Mouse (Mus musculus): ENCODE measurements around the gene Ttc28. TPM values are rescaled to one million over a fixed set of nuclear protein-coding genes. Genes with fewer than 3 reads are reported as not detected.

The Ttc28 gene
- polyA plus RNA-seq, 1 experiment from 2014 or later = 21.3 TPM

DNA sequence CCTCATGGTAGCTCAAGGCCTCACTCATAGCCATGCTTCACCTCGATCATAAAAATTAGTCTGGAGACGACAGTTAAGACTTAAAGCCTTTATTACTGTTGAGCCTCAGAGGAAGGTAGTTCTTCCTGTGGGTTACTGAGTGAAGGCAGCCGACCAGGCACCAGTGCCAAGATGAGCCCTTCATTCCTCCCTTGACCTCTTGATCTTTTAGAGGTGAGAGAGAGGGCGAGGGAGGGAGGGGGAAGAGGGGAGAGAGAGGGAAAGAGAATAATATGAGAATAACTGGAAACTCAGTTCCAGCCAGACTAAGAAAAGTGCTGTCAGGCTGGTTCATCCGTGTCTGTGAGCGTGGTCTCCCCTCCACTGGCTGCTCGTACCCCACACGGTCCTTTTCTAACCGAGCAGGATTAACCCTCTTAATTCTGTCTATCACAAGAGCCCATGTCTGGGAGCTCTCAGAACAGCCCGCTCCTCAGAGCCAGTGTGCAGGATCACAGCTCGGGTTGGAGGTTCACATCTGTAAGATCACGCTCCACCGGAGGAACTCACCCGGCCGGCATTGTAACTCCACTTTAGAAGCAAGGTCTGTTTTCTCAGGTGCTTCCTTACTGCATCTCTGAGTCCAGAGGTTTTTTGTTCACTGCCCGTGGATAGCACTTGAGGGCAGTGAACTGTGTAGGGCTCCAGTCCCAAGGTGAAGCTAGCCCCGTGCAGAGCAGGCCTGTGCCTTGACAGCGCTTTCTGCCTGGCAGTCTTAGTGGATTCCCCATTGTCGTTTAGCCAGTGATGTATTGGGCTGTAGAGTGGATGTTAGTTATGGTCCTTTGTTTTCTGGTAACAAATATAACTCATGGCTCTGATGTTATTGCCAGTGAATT is 272.5 kb downstream of the Ttc28 start:
- WGBS = 45% methylated on average over 19 of the region's 19 CpGs
- peaks cover 62% of the 10 kb centered on the region for H3K4me1 ChIP-seq (replicated peaks)
- H3K4me3 ChIP-seq (replicated peaks) = no peak overlapping the region
- ATAC-seq = no peak
- H3K36me3 ChIP-seq = no peaks in the 10 kb centered on the region
- no peaks in the 10 kb centered on the region for H3K9me3 ChIP-seq
- peak overlapping the region; percentile 26; the same call in 1 of the 2 replicates for H3K27ac ChIP-seq
- no peak overlapping the region for H3K4me2 ChIP-seq (replicated peaks)
- no peak overlapping the region for H3K9ac ChIP-seq (replicated peaks)
- no peaks in the 10 kb centered on the region for H3K27me3 ChIP-seq

DNA sequence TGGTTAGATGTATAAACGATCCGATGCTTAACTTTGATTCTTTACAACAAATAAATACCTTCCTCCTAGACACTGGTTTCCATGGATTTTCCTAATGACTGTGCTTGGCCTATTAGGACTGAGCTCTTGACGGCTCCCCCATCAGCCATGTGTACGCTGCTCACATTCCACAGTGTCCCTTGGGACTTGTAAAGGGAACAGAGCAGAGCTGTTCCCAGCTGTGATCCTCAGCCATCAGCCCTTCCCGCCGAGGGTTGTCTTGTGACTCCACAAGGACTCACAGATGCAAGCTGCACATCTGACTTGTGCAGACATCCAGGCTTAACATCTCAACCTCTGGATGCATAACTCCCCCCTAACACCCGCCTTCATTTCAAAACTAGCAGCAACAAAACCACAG is 275.0 kb downstream of the Ttc28 start:
- Histone ChIP-seq H3K9ac (replicated peaks) (no peak overlapping the region; the same call in 1 of the 2 replicates), H3K9me3 (no peaks in the 10 kb centered on the region), H3K4me1 (replicated peaks) (peaks cover 83% of the 10 kb centered on the region), H3K36me3 (no peaks in the 10 kb centered on the region), H3K27me3 (no peaks in the 10 kb centered on the region), H3K4me2 (replicated peaks) (no peak overlapping the region), H3K27ac (peak overlapping the region; percentile 66), H3K4me3 (replicated peaks) (no peak overlapping the region)
- ATAC-seq = peak; percentile 77
- WGBS = 19% methylated on average over 7 of the region's 7 CpGs

GRCm38 (mm10) chr5:111155271-111155670 is 275.7 kb downstream of the Ttc28 start:
- no peaks in the 10 kb centered on the region for H3K9me3 ChIP-seq
- 85% methylated on average over 4 of the region's 4 CpGs for WGBS
- H3K9ac ChIP-seq (replicated peaks) = no peak overlapping the region
- ATAC-seq = no peak
- H3K4me2 ChIP-seq (replicated peaks) = no peak overlapping the region
- no peak overlapping the region for H3K4me3 ChIP-seq (replicated peaks)
- no peak overlapping the region for H3K27ac ChIP-seq
- no peaks in the 10 kb centered on the region for H3K27me3 ChIP-seq
- peaks cover 90% of the 10 kb centered on the region for H3K4me1 ChIP-seq (replicated peaks)
- H3K36me3 ChIP-seq = no peaks in the 10 kb centered on the region

- Histone ChIP-seq H3K27me3 (no peaks in the 10 kb centered on the region), H3K4me1 (replicated peaks) (peaks cover 97% of the 10 kb centered on the region), H3K27ac (0 out of 2 replicates have a peak overlapping the region, but pooled peaks have one; percentile 35), H3K36me3 (no peaks in the 10 kb centered on the region), H3K4me3 (replicated peaks) (no peak overlapping the region), H3K9me3 (no peaks in the 10 kb centered on the region), H3K9ac (replicated peaks) (no peak overlapping the region), H3K4me2 (replicated peaks) (no peak overlapping the region)
- ATAC-seq = no peak
- WGBS = 92% methylated on average over 12 of the region's 12 CpGs
Observed at GRCm38 (mm10) chr5:111155928-111156327, 276.3 kb downstream of the Ttc28 start.

- Histone ChIP-seq H3K9ac (replicated peaks) (no peak overlapping the region), H3K4me1 (replicated peaks) (peaks cover 98% of the 10 kb centered on the region), H3K4me2 (replicated peaks) (no peak overlapping the region), H3K27me3 (no peaks in the 10 kb centered on the region), H3K4me3 (replicated peaks) (no peak overlapping the region), H3K9me3 (no peaks in the 10 kb centered on the region), H3K27ac (no peak overlapping the region), H3K36me3 (no peaks in the 10 kb centered on the region)
- no peak for ATAC-seq
- WGBS = 90% methylated on average over 9 of the region's 9 CpGs
Observed at GRCm38 (mm10) chr5:111158266-111158665, 278.7 kb downstream of the Ttc28 start.

DNA sequence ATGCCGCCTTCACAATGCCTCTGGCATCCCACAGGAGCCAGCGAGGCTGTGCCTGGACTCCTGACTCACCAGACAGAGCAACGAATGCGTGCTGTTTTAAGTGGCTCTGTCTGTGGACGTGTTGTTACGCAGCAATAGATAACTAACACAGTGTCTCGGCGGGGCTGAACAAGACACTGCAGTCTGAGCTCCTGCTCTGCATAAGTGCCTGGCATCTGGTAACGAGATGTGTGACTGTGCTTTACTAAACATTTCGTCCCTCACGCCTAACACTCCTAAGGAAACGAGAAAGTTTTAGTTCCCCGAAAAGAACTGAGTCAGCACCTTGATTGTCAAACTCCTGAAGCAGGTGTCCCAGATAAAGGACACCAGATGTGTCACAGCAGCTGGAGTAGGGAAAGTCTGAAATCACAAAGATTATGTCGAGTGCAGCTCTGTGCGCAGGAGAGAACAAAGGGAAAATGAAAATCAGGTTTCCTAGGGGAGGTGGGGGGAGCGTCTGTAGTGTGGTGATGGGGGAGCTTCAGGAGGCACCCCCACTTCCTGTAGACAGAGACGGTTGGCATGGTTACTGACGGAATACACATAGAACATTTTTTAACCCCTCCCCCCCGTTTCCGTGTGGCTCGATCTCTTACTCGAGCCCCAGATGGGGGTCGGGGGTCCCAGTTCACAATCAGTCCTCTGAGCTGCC is 280.2 kb downstream of the Ttc28 start:
- Histone ChIP-seq H3K4me3 (replicated peaks) (no peak overlapping the region), H3K9me3 (no peaks in the 10 kb centered on the region), H3K9ac (replicated peaks) (peak overlapping the region; percentile 29), H3K4me1 (replicated peaks) (peaks cover 98% of the 10 kb centered on the region), H3K36me3 (no peaks in the 10 kb centered on the region), H3K4me2 (replicated peaks) (peak overlapping the region; percentile 27), H3K27me3 (no peaks in the 10 kb centered on the region), H3K27ac (peak overlapping the region; percentile 68)
- 23% methylated on average over 23 of the region's 23 CpGs for WGBS
- peak; percentile 31; the same call in 1 of the 2 replicates for ATAC-seq

GRCm38 (mm10) chr5:111161146-111161930 is 281.7 kb downstream of the Ttc28 start:
- ATAC-seq = no peak
- H3K4me3 ChIP-seq (replicated peaks) = no peak overlapping the region
- H3K4me2 ChIP-seq (replicated peaks) = no peak overlapping the region
- H3K27ac ChIP-seq = no peak overlapping the region; the same call in 1 of the 2 replicates
- H3K36me3 ChIP-seq = no peaks in the 10 kb centered on the region
- no peak overlapping the region for H3K9ac ChIP-seq (replicated peaks)
- no peaks in the 10 kb centered on the region for H3K9me3 ChIP-seq
- no peaks in the 10 kb centered on the region for H3K27me3 ChIP-seq
- WGBS = 85% methylated on average over 7 of the region's 7 CpGs
- H3K4me1 ChIP-seq (replicated peaks) = peaks cover 87% of the 10 kb centered on the region

GRCm38 (mm10) chr5:111162857-111163256 is 283.3 kb downstream of the Ttc28 start:
- Histone ChIP-seq H3K27me3 (no peaks in the 10 kb centered on the region), H3K27ac (peak overlapping the region; percentile 81), H3K36me3 (no peaks in the 10 kb centered on the region), H3K4me1 (replicated peaks) (peaks cover 76% of the 10 kb centered on the region), H3K9me3 (no peaks in the 10 kb centered on the region), H3K4me3 (replicated peaks) (no peak overlapping the region), H3K4me2 (replicated peaks) (0 out of 2 replicates have a peak overlapping the region, but pooled peaks have one; percentile 33), H3K9ac (replicated peaks) (0 out of 2 replicates have a peak overlapping the region, but pooled peaks have one; percentile 32)
- ATAC-seq = no peak
- WGBS = 54% methylated on average over 6 of the region's 6 CpGs

DNA sequence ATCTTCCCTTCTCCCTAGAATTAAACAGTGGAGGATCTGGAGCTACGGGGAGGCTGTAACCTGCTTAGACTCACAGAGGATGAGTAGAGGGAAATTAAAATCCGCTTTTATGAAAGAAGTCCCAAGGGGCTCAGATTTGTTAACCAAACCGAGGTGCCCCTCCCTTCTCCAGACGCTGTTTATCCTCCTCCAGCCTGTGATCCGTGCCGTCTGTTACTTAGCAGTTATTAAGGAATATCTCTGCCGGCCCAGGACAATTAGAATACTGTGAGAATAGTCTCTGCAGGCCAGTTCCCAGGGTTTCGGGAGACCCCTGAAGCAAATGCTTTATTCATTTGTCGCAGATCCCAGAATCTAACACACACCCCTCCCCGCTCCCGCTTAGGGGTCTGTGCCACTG is 283.8 kb downstream of the Ttc28 start:
- Histone ChIP-seq H3K4me1 (replicated peaks) (peaks cover 71% of the 10 kb centered on the region), H3K36me3 (no peaks in the 10 kb centered on the region), H3K27me3 (no peaks in the 10 kb centered on the region), H3K27ac (peak overlapping the region; percentile 81), H3K9ac (replicated peaks) (peak overlapping the region; percentile 0; the same call in 1 of the 2 replicates), H3K4me2 (replicated peaks) (peak overlapping the region; percentile 33), H3K4me3 (replicated peaks) (no peak overlapping the region), H3K9me3 (no peaks in the 10 kb centered on the region)
- WGBS = 12% methylated on average over 11 of the region's 11 CpGs
- ATAC-seq = peak; percentile 45

DNA sequence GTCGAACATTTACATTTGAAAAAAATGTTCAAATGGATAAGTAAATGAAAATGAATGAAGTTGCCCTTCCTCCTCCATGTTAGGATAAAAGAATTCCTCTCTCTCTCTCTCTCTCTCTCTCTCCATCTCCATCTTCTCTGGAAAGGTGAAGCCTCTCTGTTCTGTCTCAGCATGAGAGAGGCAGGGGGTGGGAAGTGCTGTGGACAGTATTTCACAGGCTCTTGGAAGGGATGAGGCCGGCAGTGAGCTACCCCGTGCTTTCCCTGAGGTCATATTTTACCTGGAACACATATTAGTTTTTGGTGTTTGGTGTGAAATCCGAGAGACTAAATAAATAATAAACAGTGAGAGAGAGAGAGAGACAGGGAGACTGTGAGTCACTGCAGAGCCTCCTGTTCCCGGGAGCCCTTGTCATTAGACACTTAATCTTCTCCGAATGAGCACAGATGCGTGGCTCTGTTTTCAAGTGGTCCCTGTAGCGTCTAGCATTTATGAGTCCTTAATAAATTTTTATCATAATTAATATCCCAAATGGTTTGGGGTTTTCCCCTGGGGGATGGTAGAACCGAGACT is 284.8 kb downstream of the Ttc28 start:
- Histone ChIP-seq H3K27ac (peak overlapping the region; percentile 81), H3K4me2 (replicated peaks) (peak overlapping the region; percentile 33; the same call in 1 of the 2 replicates), H3K36me3 (no peaks in the 10 kb centered on the region), H3K27me3 (no peaks in the 10 kb centered on the region), H3K9me3 (no peaks in the 10 kb centered on the region), H3K4me1 (replicated peaks) (peaks cover 65% of the 10 kb centered on the region), H3K4me3 (replicated peaks) (no peak overlapping the region), H3K9ac (replicated peaks) (no peak overlapping the region)
- 19% methylated on average over 9 of the region's 9 CpGs for WGBS
- no peak for ATAC-seq

DNA sequence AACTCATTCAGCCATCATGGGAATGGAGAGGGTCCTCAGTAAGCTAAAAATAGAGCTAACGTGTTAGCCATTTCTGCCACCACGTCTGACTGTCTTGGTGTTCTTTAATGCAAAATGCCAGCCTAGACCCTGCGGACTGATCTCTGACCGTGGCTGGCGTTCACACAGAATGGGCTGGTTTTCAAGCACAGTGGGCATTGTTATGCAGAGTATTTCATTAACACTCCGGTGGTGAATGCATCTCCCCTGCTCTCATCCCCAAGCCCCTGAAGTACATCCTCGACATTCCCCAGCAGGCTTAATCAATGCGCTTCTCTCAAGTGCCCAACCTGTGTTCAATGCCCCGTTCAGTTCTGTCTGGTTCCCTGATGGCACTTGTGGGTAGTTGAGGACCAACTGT is 290.8 kb downstream of the Ttc28 start:
- Histone ChIP-seq H3K36me3 (no peaks in the 10 kb centered on the region), H3K27me3 (0 out of 2 replicates have a peak, but pooled peaks cover 6% of the 10 kb centered on the region), H3K4me1 (replicated peaks) (peaks cover 33% of the 10 kb centered on the region), H3K4me2 (replicated peaks) (0 out of 2 replicates have a peak overlapping the region, but pooled peaks have one; percentile 15), H3K27ac (peak overlapping the region; percentile 69; the same call in 1 of the 2 replicates), H3K9me3 (no peaks in the 10 kb centered on the region), H3K4me3 (replicated peaks) (no peak overlapping the region), H3K9ac (replicated peaks) (no peak overlapping the region)
- peak; percentile 48; the same call in 1 of the 2 replicates for ATAC-seq
- WGBS = 6% methylated on average over 9 of the region's 9 CpGs
